Mouse (Mus musculus) liver, adult 2 months (tissue): Measurements from ENCODE around the gene Clptm1.

Experiments
- CTCF ChIP-seq: fragments of 200-500 bp; IDR thresholded peaks from 2 replicates; pipeline ENCODE4 v1.5.1; 2011; ENCODE audit warnings: low read depth, low read length, control low read depth
- POLR2A ChIP-seq: fragments of 200-500 bp; IDR thresholded peaks from 2 replicates; pipeline ENCODE4 v1.6.1; 2011; ENCODE audit warnings: low read length, control low read depth; ENCODE audit not compliant: insufficient read depth; ENCODE audit errors: extremely low read depth

DNA sequence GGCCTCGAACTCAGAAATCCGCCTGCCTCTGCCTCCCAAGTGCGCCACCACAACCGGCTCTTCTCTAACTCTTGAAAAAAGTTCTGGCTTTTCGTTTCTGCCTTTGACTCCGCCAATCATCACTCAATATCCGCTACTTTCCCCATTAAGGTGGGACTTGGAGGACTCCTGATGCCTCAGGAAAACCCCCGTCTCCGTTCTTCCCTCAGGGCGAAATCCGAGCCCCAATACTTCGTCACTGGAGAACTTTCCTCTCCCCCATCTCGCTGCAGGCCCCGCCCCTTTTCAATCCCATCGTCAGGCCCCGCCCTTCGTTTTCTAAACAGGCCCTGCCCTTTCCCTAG, 36.7 kb downstream of the Clptm1 start:
- TF ChIP-seq CTCF: no peak
- no peak for TF ChIP-seq POLR2A
